Mouse (Mus musculus): ENCODE data around the gene G6pc3. TPM values are rescaled to one million over a fixed set of nuclear protein-coding genes. Genes with fewer than 3 reads are reported as not detected.

Gene G6pc3
- polyA plus RNA-seq, 1 experiment: 56.5 TPM

GRCm38 (mm10) chr11:102225221-102225620 is 35.8 kb downstream of the G6pc3 start:
- H3K27ac ChIP-seq (ENCODE audit: control insufficient read depth, insufficient read depth, low read length): no peak overlapping the region
- peaks cover 34% of the 10 kb centered on the region for H3K4me1 ChIP-seq (replicated peaks; ENCODE audit: control insufficient read depth, insufficient read depth, low read length)
- H3K36me3 ChIP-seq (ENCODE audit: control insufficient read depth, insufficient read depth, low read length): no peaks in the 10 kb centered on the region
- DNase-seq: no peak
- WGBS: 86% methylated on average over 5 of the region's 5 CpGs
- no peaks in the 10 kb centered on the region; the same call in 1 of the 2 replicates for H3K27me3 ChIP-seq (ENCODE audit: control insufficient read depth, insufficient read depth, low read length)
- H3K4me3 ChIP-seq (ENCODE audit: control insufficient read depth, insufficient read depth, low read length): no peak overlapping the region
- no peak for TF ChIP-seq POLR2A (IDR thresholded peaks at IDR 0.05; ENCODE audit: control insufficient read depth, extremely low read depth, insufficient read depth, low read length, poor library complexity)
- no peak for TF ChIP-seq CTCF (IDR thresholded peaks at IDR 0.05; ENCODE audit: borderline replicate concordance, control insufficient read depth, extremely low read depth, insufficient read depth, low read length, poor library complexity)

- WGBS: 91% methylated on average over 12 of the region's 12 CpGs
- no peak for DNase-seq
- Histone ChIP-seq H3K36me3 (ENCODE audit: control insufficient read depth, insufficient read depth, low read length) (no peaks in the 10 kb centered on the region), H3K27ac (ENCODE audit: control insufficient read depth, insufficient read depth, low read length) (no peak overlapping the region), H3K4me1 (replicated peaks; ENCODE audit: control insufficient read depth, insufficient read depth, low read length) (peaks cover 33% of the 10 kb centered on the region), H3K4me3 (ENCODE audit: control insufficient read depth, insufficient read depth, low read length) (no peak overlapping the region), H3K27me3 (ENCODE audit: control insufficient read depth, insufficient read depth, low read length) (no peaks in the 10 kb centered on the region; the same call in 1 of the 2 replicates)
- TF ChIP-seq CTCF (IDR thresholded peaks at IDR 0.05; ENCODE audit: borderline replicate concordance, control insufficient read depth, extremely low read depth, insufficient read depth, low read length, poor library complexity): no peak
- TF ChIP-seq POLR2A (IDR thresholded peaks at IDR 0.05; ENCODE audit: control insufficient read depth, extremely low read depth, insufficient read depth, low read length, poor library complexity): no peak
Measured at GRCm38 (mm10) chr11:102226067-102226978, 36.9 kb downstream of the G6pc3 start.

- WGBS: 89% methylated on average over 12 of the region's 12 CpGs
- H3K27me3 ChIP-seq (ENCODE audit: control insufficient read depth, insufficient read depth, low read length): no peaks in the 10 kb centered on the region; the same call in 1 of the 2 replicates
- no peaks in the 10 kb centered on the region for H3K36me3 ChIP-seq (ENCODE audit: control insufficient read depth, insufficient read depth, low read length)
- no peak overlapping the region for H3K27ac ChIP-seq (ENCODE audit: control insufficient read depth, insufficient read depth, low read length)
- peaks cover 22% of the 10 kb centered on the region for H3K4me1 ChIP-seq (replicated peaks; ENCODE audit: control insufficient read depth, insufficient read depth, low read length)
- no peak for DNase-seq
- no peak overlapping the region for H3K4me3 ChIP-seq (ENCODE audit: control insufficient read depth, insufficient read depth, low read length)
- TF ChIP-seq POLR2A (IDR thresholded peaks at IDR 0.05; ENCODE audit: control insufficient read depth, extremely low read depth, insufficient read depth, low read length, poor library complexity) (no peak), CTCF (IDR thresholded peaks at IDR 0.05; ENCODE audit: borderline replicate concordance, control insufficient read depth, extremely low read depth, insufficient read depth, low read length, poor library complexity) (no peak)
Measured at GRCm38 (mm10) chr11:102227270-102228190, 38.1 kb downstream of the G6pc3 start.

GRCm38 (mm10) chr11:102228191-102228545 is 38.7 kb downstream of the G6pc3 start:
- H3K27me3 ChIP-seq (ENCODE audit: control insufficient read depth, insufficient read depth, low read length): no peaks in the 10 kb centered on the region; the same call in 1 of the 2 replicates
- WGBS: 89% methylated on average over 9 of the region's 9 CpGs
- H3K4me3 ChIP-seq (ENCODE audit: control insufficient read depth, insufficient read depth, low read length): no peak overlapping the region
- no peak overlapping the region for H3K27ac ChIP-seq (ENCODE audit: control insufficient read depth, insufficient read depth, low read length)
- DNase-seq: no peak
- no peak for TF ChIP-seq CTCF (IDR thresholded peaks at IDR 0.05; ENCODE audit: borderline replicate concordance, control insufficient read depth, extremely low read depth, insufficient read depth, low read length, poor library complexity)
- no peak for TF ChIP-seq POLR2A (IDR thresholded peaks at IDR 0.05; ENCODE audit: control insufficient read depth, extremely low read depth, insufficient read depth, low read length, poor library complexity)
- no peaks in the 10 kb centered on the region for H3K36me3 ChIP-seq (ENCODE audit: control insufficient read depth, insufficient read depth, low read length)
- peaks cover 17% of the 10 kb centered on the region for H3K4me1 ChIP-seq (replicated peaks; ENCODE audit: control insufficient read depth, insufficient read depth, low read length)

- H3K4me1 ChIP-seq (replicated peaks; ENCODE audit: control insufficient read depth, insufficient read depth, low read length): peaks cover 17% of the 10 kb centered on the region
- TF ChIP-seq POLR2A (IDR thresholded peaks at IDR 0.05; ENCODE audit: control insufficient read depth, extremely low read depth, insufficient read depth, low read length, poor library complexity): no peak
- H3K36me3 ChIP-seq (ENCODE audit: control insufficient read depth, insufficient read depth, low read length): no peaks in the 10 kb centered on the region
- H3K27ac ChIP-seq (ENCODE audit: control insufficient read depth, insufficient read depth, low read length): no peak overlapping the region
- H3K27me3 ChIP-seq (ENCODE audit: control insufficient read depth, insufficient read depth, low read length): no peaks in the 10 kb centered on the region; the same call in 1 of the 2 replicates
- no peak for DNase-seq
- WGBS: 33% methylated on average over 7 of the region's 7 CpGs
- peak overlapping the region; percentile 56; the same call in 1 of the 2 replicates for H3K4me3 ChIP-seq (ENCODE audit: control insufficient read depth, insufficient read depth, low read length)
Measured at GRCm38 (mm10) chr11:102228646-102229268, 39.3 kb downstream of the G6pc3 start.
